Mouse (Mus musculus) left cerebral cortex, adult 11 months (tissue): ENCODE data around the gene Snw1.
A peak's percentile ranks its signal among the peaks of the same experiment; 100 is the strongest.

Experiments used
- DNase-seq: peaks from one replicate; pipeline ENCODE4 v3.0.0; 2022; ENCODE audit warnings: low spot score

Snw1 gene

DNA sequence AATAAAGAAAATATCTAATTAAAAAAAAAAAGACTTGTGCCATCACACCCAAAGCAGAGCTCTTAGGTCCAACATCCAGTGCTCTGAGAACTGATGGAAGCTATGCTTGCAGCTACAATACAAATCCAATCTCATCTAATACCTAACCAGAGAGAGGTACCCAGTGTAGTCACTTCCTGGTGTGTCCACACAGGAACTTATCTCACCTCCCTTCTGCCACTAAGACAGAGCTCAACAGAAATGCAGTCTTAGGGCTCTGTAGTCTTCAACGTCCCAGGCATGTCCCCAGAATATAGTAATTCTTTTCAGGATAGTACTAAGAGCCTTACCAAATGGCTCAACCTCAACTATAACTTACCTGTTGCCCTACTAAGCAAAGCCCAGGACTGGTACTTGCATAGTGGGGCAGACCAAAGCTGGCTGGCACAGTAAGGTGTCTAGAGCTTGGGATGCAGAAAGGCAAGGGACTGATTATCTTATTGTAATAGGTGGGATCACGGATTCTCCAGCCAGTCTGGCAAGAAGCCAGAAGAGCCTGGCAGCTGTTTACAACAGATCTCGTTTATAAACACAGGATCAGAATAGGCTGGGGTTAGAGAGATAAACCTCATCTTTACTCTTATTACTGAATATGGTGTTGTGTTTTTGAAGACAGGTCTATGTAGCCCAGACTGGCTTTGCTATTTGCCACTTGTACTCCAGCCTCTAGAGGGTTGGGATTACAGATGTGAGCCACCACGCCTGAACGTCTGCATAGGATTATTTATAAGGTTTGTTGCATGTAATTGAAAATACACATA lies 50.2 kb downstream of the Snw1 start:
- DNase-seq, result no peak

DNA sequence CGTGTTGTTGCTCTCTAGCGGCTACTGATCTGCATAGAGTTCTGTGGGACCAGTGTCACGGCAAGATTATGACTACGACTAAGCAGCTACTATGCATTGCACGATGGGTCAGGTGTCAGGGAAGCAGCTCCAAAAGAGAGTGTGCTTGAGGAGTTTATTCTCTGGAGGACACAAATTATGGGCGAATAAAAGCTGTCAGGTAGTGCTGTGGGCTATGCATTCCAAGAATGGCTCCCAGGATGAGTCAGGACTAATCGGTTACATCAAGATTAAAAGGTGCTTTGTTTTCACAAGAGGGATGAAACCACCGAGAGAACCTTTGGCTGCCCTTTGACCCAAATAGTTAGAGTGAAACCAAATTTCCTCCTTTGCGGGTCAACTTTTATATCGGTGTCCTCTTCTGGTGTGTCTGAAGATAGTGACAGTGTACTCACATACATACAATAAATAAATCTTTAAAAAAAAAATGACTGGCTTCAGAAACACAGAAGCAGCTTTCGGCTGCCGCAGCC lies 52.0 kb downstream of the Snw1 start:
- no peak for DNase-seq

DNA sequence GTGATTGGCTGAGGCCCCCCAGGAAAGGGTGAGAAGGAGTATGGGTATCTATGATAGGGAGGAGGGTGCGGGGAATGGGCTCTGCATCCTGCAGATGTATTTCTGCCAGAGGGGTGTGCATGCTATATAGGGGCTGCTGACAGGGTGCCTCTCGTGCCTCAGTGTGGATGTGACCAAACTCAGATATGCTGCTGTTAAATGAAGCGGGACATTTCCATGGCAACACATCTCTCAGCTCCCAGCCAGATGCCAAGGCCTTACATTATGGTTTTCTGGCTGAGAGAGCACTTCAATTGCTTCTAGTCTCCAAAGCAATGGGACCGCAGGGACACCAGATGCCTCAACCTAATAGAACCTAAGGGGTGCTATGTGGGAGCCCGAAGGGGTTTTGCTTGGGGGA lies 53.2 kb downstream of the Snw1 start:
- no peak for DNase-seq

DNA sequence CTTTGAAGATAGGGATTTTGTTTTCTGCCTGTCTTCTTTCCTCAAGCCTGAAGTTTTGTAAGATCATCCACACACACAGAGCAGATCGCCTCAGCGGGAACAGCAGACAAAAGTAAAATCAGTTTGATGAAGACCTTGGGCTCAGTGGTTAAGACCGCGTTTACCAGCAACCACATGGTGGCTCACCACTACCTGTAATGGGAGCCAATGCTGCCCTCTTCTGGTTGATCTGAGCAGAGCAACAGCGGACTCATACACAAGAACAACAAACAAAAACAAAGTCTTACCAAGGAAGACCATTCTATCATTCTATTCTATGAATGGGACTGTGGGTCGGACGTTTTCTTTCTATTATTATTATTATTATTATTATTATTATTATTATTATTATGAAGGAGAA lies 55.4 kb downstream of the Snw1 start:
- DNase-seq, result no peak

DNA sequence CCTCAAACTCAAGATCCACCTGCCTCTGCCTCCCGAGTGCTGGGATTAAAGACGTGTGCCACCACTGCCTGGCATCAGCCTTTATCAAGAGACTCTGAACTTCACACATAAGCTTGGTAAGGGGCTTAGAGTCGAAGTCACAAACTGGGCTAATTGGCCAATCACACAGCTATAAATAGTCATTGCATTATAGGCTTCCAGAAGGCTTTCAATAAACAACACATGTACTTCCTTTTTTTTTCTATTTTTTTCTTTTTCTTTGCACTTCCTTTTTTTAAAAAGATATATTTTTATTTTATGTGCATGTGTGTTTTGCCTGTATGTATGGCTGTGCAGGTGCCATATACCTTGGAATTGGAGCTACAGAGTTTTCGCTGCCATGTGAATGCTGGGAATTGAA lies 56.7 kb downstream of the Snw1 start:
- no peak for DNase-seq

DNA sequence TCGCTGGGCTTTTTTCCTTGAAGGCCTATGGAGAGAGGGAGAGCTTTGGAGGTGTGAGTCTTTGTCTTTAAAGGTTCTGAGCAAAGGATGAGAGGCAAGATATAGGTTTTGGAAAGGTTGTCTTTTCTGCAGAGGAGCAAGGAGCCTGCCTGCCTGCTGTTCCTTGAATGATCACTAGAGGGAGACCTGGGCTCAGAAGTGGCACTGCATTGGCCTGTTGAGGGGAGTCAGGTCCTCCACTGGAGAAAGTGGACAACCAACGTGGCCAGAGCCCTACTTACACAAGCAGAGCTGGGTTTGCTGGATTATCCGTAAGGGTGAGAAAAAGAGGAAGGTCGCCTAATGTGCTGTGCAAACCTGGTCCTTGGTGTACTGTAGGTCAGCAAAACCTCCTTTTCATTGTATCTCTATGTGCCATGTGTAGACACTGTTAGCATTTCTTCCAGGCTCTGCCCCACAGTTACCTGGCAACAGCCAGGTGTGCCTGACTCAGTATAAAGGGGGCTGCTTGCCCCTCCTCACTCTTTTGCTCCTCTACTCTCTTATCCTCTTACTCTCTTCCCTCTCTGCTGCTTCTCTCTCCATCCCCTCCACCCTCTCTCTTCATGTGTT lies 58.8 kb downstream of the Snw1 start:
- DNase-seq, result peak; percentile 41

DNA sequence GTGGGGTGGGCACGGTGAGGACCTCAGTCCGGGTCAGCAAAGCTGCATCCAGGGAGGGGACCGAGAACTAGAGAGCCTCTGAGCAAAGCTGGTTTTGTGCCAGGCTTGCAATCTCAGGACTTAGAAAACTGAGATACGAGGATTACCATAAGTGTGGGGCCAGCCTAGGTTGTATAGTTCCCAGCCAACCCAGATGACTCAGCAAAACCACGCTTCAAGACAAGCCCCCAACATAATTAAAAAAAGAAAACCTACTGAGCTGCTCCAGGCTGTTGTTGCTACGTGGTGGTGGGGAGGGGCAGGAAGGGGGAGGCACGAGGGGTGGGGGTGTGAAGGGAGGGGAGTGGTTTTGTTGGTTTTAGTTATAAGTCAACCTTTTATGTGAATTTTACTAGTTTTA lies 61.1 kb downstream of the Snw1 start:
- no peak for DNase-seq

DNA sequence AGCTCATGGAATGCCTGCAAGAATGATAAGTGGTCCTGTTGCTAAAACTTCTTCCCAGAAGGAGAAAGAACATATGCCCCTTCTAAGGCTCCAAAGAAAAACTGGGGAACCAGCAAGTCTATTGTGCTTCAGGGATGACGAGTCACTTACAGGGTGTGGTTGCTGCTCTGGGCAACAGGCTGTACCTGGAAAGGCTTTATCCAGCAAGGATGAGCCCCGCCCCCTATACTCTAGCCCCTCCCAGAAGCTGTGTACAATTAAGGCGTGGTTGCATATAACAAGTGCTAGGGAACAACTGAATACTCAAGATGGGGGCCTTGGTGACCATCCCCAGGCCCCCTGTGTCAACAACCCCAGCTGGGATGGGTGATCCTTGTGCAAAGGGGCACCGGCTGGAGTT lies 63.0 kb downstream of the Snw1 start:
- DNase-seq, result no peak

DNA sequence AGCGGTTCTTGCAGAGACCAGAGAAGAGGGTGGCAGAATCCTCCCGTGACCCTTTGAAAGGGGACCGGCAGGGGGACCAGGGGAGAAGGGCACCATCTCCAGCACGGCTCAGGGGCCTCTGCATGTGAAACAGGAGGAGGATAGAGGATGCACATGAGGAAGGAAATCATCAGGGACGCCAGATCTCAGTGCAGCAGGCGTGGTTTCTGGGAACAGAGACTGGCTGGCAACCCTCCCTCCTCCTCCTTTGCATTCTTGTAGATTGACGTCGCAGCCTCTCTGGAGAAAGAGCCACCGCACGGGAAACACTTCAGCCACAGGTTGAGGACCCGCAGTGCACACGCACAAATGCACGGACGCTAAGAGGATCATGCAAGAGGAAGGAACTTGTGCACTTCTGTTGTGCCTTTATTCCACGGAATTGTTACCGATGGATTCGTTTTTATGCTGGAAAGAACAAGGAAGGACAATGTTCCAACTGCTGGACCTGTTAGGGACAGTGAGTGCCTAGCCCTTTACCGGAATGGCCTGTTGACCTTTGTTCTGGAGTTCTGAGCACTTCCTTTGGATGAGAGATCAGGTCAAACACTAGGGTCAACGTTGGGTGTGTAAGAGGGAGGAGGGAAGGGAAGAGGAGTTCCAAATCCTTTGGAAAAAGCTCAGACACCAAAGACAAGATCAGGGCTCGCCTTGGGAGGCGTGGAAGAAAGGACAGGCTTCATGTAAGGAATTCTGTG lies 64.0 kb downstream of the Snw1 start:
- DNase-seq, result no peak

DNA sequence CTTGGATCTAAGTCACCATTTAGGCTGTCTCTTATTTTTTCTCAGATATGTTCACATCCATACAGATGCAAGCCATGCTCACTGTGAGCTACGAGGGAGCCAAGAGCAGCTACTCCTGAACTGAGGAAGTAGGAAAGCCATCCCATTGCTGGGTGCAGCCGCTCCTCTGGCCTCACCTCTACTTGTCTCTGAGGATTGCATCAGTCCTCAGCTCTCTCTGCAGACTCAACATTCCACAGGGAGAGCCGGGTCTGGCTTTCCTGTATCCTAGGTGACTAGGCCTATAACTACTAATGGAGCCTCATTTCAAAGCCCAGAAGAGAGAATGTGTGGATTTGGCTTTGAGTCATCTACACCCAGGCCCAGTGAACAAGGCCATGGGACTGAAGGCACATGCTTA lies 66.4 kb downstream of the Snw1 start:
- DNase-seq, result no peak

DNA sequence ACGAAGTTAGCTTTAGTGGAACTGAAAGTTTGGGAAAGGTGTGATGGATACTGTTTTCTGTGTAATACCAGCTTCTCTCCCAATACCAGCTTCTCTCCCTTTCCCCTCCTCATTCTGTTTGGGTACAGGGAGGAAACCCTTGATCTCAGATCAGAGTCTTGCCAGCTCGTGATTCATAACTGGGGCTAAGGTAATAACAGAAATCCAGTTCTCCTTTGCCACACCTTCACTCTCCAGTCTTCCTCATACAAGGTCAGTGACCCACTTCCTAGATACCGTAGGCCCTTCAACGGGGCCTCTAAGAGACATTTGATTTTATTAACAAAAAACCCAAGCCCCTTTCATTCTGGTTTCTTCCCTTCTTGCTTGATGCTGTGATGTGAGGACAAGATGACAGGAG lies 66.9 kb downstream of the Snw1 start:
- DNase-seq, result no peak

DNA sequence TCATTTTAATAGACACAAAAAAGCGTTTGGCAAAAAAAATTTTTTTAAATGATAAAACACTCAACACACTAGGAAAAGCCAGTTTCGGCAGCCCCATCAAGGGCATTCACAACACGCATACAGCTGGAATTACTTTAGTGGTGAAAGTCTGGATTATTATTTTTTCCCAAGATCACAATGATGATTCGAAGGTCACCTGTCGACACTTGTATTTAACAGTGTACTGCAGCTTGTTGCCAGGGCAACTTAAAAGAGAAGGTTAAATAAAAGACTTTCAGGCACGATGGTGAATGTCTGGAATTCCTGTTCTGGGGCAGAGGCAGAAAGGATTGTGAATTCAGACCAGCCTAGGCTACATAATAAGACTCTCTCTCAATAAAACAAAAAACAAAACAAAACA lies 70.2 kb downstream of the Snw1 start:
- no peak for DNase-seq

DNA sequence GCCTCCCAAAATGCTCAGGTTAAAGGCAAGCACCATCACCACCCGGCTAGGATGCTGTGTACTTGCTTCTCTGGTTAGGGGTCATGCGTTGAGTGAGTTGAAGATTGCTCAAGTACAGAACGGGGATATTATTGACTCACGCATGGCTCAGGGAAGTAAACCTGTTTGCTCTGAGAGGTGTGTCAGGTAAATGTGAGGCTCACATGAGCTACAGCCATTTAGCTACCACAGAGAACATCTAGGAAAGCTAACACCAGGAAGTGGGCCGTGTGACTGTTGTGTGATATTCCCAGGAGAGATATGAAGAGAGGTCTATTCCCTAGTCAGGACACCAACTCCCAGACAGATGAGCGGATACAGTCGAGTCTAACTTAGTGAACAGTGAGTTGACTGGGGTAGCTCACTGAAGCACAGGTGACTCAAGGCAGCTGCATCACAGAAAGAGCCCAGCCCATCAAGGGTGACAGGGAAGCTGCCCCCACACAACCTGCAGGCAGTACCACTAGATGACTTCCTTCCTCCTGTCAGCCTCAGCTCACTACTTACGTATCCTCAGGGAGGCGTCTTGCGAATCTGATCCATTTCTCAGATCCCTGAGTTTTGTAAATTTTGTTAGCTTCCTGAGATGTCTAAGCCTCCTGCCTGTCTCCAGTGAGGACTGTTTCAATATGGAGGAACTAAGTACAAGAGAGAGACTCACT lies 72.8 kb downstream of the Snw1 start:
- DNase-seq, result no peak
